Mouse (Mus musculus): Measurements from ENCODE around the gene Bysl. TPM values are rescaled to one million over a fixed set of nuclear protein-coding genes. Genes with fewer than 3 reads are reported as not detected.
"Not testable (repeated sequence)": the region's sequence is repeated elsewhere in the genome, so short reads cannot be mapped to it uniquely, and the experiment has no call there.

The Bysl gene
- polyA plus RNA-seq, 1 experiment from 2014 or later, result 23.3 TPM

GRCm38 (mm10) chr17:47606220-47606619, 5.1 kb downstream of the Bysl start:
- peaks cover 46% of the 10 kb centered on the region for H3K36me3 ChIP-seq (ENCODE audit: control insufficient read depth, insufficient read depth)

GRCm38 (mm10) chr17:47602289-47602688, 9.0 kb downstream of the Bysl start:
- Histone ChIP-seq H3K4me1 (ENCODE audit: control insufficient read depth, insufficient read depth, low read length) (peaks cover 17% of the 10 kb centered on the region), H3K9me3 (replicated peaks; ENCODE audit: control insufficient read depth, low read length) (no peaks in the 10 kb centered on the region), H3K27me3 (ENCODE audit: control insufficient read depth, insufficient read depth, low read length) (no peaks in the 10 kb centered on the region), H3K36me3 (ENCODE audit: control insufficient read depth, insufficient read depth) (peaks cover 50% of the 10 kb centered on the region), H3K4me3 (ENCODE audit: low read length) (no peak overlapping the region), H3K27ac (ENCODE audit: low read length) (no peak overlapping the region), H3K4me2 (ENCODE audit: low read depth, low read length) (no peak overlapping the region), H3K9ac (ENCODE audit: low read length) (no peak overlapping the region)
- WGBS, result 91% methylated on average over 11 of the region's 11 CpGs
- ATAC-seq (replicated peaks; ENCODE audit: extremely low read depth, insufficient read depth, low FRiP score), result no peak

More at GRCm38 (mm10) chr17:47606220-47606619, 5.1 kb downstream of the Bysl start:
- Histone ChIP-seq H3K9me3 (replicated peaks; ENCODE audit: control insufficient read depth, low read length) (no peaks in the 10 kb centered on the region), H3K4me3 (ENCODE audit: low read length) (no peak overlapping the region), H3K4me1 (ENCODE audit: control insufficient read depth, insufficient read depth, low read length) (peaks cover 9% of the 10 kb centered on the region; the same call in 1 of the 2 replicates), H3K27ac (ENCODE audit: low read length) (no peak overlapping the region), H3K4me2 (ENCODE audit: low read depth, low read length) (no peak overlapping the region), H3K27me3 (ENCODE audit: control insufficient read depth, insufficient read depth, low read length) (no peaks in the 10 kb centered on the region), H3K9ac (ENCODE audit: low read length) (no peak overlapping the region)
- no peak for ATAC-seq (replicated peaks; ENCODE audit: extremely low read depth, insufficient read depth, low FRiP score)
- 81% methylated on average over 5 of the region's 5 CpGs for WGBS

- H3K9me3 ChIP-seq (replicated peaks; ENCODE audit: control insufficient read depth, low read length), result no peaks in the 10 kb centered on the region
- H3K36me3 ChIP-seq (ENCODE audit: control insufficient read depth, insufficient read depth), result peaks cover 54% of the 10 kb centered on the region
- H3K4me1 ChIP-seq (ENCODE audit: control insufficient read depth, insufficient read depth, low read length), result peaks cover 26% of the 10 kb centered on the region
- H3K27ac ChIP-seq (ENCODE audit: low read length), result peak overlapping the region; percentile 2; the same call in 1 of the 2 replicates
- 83% methylated on average over 10 of the region's 10 CpGs for WGBS
- H3K9ac ChIP-seq (ENCODE audit: low read length), result no peak overlapping the region
- no peak for ATAC-seq (replicated peaks; ENCODE audit: extremely low read depth, insufficient read depth, low FRiP score)
- no peaks in the 10 kb centered on the region for H3K27me3 ChIP-seq (ENCODE audit: control insufficient read depth, insufficient read depth, low read length)
- H3K4me2 ChIP-seq (ENCODE audit: low read depth, low read length), result no peak overlapping the region
- no peak overlapping the region for H3K4me3 ChIP-seq (ENCODE audit: low read length)
These were observed 9.9 kb downstream of the Bysl start for GRCm38 (mm10) chr17:47601389-47601755.

- 76% methylated on average over 13 of the region's 13 CpGs for WGBS
- Histone ChIP-seq H3K4me3 (ENCODE audit: low read length) (no peak overlapping the region), H3K9ac (ENCODE audit: low read length) (no peak overlapping the region), H3K9me3 (replicated peaks; ENCODE audit: control insufficient read depth, low read length) (no peaks in the 10 kb centered on the region), H3K36me3 (ENCODE audit: control insufficient read depth, insufficient read depth) (peaks cover 50% of the 10 kb centered on the region), H3K4me1 (ENCODE audit: control insufficient read depth, insufficient read depth, low read length) (peaks cover 32% of the 10 kb centered on the region), H3K4me2 (ENCODE audit: low read depth, low read length) (no peak overlapping the region), H3K27me3 (ENCODE audit: control insufficient read depth, insufficient read depth, low read length) (no peaks in the 10 kb centered on the region), H3K27ac (ENCODE audit: low read length) (peak overlapping the region; percentile 76)
- ATAC-seq (replicated peaks; ENCODE audit: extremely low read depth, insufficient read depth, low FRiP score), result no peak
These were observed 10.5 kb downstream of the Bysl start for GRCm38 (mm10) chr17:47600601-47601388.

GRCm38 (mm10) chr17:47599511-47600297, 11.6 kb downstream of the Bysl start:
- Histone ChIP-seq H3K9me3 (replicated peaks; ENCODE audit: control insufficient read depth, low read length) (no peaks in the 10 kb centered on the region), H3K4me2 (ENCODE audit: low read depth, low read length) (no peak overlapping the region), H3K4me1 (ENCODE audit: control insufficient read depth, insufficient read depth, low read length) (peaks cover 37% of the 10 kb centered on the region), H3K27ac (ENCODE audit: low read length) (peak overlapping the region; percentile 76), H3K27me3 (ENCODE audit: control insufficient read depth, insufficient read depth, low read length) (no peaks in the 10 kb centered on the region), H3K36me3 (ENCODE audit: control insufficient read depth, insufficient read depth) (peaks cover 41% of the 10 kb centered on the region), H3K4me3 (ENCODE audit: low read length) (no peak overlapping the region), H3K9ac (ENCODE audit: low read length) (no peak overlapping the region)
- ATAC-seq (replicated peaks; ENCODE audit: extremely low read depth, insufficient read depth, low FRiP score), result no peak
- WGBS, result 70% methylated on average over 11 of the region's 11 CpGs

GRCm38 (mm10) chr17:47598580-47599304, 12.6 kb downstream of the Bysl start:
- peaks cover 37% of the 10 kb centered on the region for H3K4me1 ChIP-seq (ENCODE audit: control insufficient read depth, insufficient read depth, low read length)
- WGBS, result 69% methylated on average over 10 of the region's 10 CpGs
- peaks cover 32% of the 10 kb centered on the region for H3K36me3 ChIP-seq (ENCODE audit: control insufficient read depth, insufficient read depth)
- H3K4me2 ChIP-seq (ENCODE audit: low read depth, low read length); H3K9ac ChIP-seq (ENCODE audit: low read length); H3K9me3 ChIP-seq (replicated peaks; ENCODE audit: control insufficient read depth, low read length); H3K4me3 ChIP-seq (ENCODE audit: low read length); ATAC-seq (replicated peaks; ENCODE audit: extremely low read depth, insufficient read depth, low FRiP score); H3K27me3 ChIP-seq (ENCODE audit: control insufficient read depth, insufficient read depth, low read length): not testable (repeated sequence)
- H3K27ac ChIP-seq (ENCODE audit: low read length), result peak overlapping the region; percentile 98

GRCm38 (mm10) chr17:47597838-47598579, 13.3 kb downstream of the Bysl start:
- Histone ChIP-seq H3K9ac (ENCODE audit: low read length) (peak overlapping the region; percentile 90), H3K4me1 (ENCODE audit: control insufficient read depth, insufficient read depth, low read length) (peaks cover 37% of the 10 kb centered on the region), H3K9me3 (replicated peaks; ENCODE audit: control insufficient read depth, low read length) (no peaks in the 10 kb centered on the region), H3K36me3 (ENCODE audit: control insufficient read depth, insufficient read depth) (peaks cover 30% of the 10 kb centered on the region), H3K4me3 (ENCODE audit: low read length) (no peak overlapping the region), H3K27me3 (ENCODE audit: control insufficient read depth, insufficient read depth, low read length) (no peaks in the 10 kb centered on the region), H3K27ac (ENCODE audit: low read length) (peak overlapping the region; percentile 98), H3K4me2 (ENCODE audit: low read depth, low read length) (peak overlapping the region; percentile 91)
- no peak for ATAC-seq (replicated peaks; ENCODE audit: extremely low read depth, insufficient read depth, low FRiP score)
- WGBS, result 17% methylated on average over 10 of the region's 10 CpGs

- Histone ChIP-seq H3K4me1 (ENCODE audit: control insufficient read depth, insufficient read depth, low read length) (peaks cover 43% of the 10 kb centered on the region), H3K36me3 (ENCODE audit: control insufficient read depth, insufficient read depth) (peaks cover 26% of the 10 kb centered on the region), H3K9me3 (replicated peaks; ENCODE audit: control insufficient read depth, low read length) (no peaks in the 10 kb centered on the region), H3K9ac (ENCODE audit: low read length) (peak overlapping the region; percentile 90), H3K27ac (ENCODE audit: low read length) (peak overlapping the region; percentile 98), H3K4me2 (ENCODE audit: low read depth, low read length) (peak overlapping the region; percentile 91), H3K4me3 (ENCODE audit: low read length) (peak overlapping the region; percentile 75; the same call in 1 of the 2 replicates), H3K27me3 (ENCODE audit: control insufficient read depth, insufficient read depth, low read length) (no peaks in the 10 kb centered on the region)
- 42% methylated on average over 13 of the region's 13 CpGs for WGBS
- no peak for ATAC-seq (replicated peaks; ENCODE audit: extremely low read depth, insufficient read depth, low FRiP score)
These were observed 14.0 kb downstream of the Bysl start for GRCm38 (mm10) chr17:47597261-47597660.

Data from heart, embryonic 16.5 days (tissue).